Mouse (Mus musculus): ENCODE results near the gene Amdhd1. TPM values are rescaled to one million over a fixed set of nuclear protein-coding genes. Genes with fewer than 3 reads are reported as not detected.
"Not testable (repeated sequence)": the region's sequence is repeated elsewhere in the genome, so short reads cannot be mapped to it uniquely, and the experiment has no call there.

Amdhd1 gene
- total RNA-seq (2021), result not detected
- long read RNA-seq, experiment 1, result 0 reads
- long read RNA-seq, experiment 2, result 0 reads

DNA sequence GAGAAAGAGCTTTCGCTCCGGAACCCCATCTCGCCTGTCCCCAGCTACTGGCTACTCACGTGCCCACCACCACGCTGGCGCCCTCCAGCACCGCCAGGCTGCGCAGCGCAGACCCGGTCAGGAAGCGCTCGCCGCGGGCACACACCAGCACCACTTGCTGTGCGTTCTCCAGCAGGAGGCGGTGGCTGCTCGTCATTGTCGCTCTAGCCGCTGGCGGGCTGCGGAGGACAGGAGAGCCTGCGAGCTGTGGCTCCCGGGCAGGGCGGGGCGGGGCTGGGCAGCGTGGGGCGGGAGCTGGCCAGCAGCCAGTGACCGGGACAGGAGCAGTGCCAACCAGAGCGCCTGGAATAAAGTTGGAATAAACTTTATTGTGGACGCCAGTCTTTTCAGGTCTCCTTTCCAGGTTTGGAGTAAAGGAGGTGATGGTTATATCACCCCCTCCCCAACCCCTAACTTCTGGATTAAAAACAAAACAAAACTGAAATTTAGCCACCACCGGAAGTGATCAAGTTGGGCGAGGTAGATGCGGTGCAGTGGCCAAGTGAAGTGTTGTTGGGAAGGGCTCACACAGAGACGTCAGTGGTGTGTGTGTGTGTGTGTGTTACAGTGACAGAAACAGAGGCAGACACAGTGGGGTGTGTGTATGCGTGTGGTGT lies at the start of gene Amdhd1:
Gene Amdhd1 (minus strand): TSS at position 259 of the 656 bp plus-strand sequence.
- DNase-seq, result peak; percentile 90
- TF ChIP-seq CTCF (IDR thresholded peaks at IDR 0.05), result peak; percentile 67
- Histone ChIP-seq H3K27ac (peak within 1 kb of the TSS; percentile 32; the same call in 1 of the 2 replicates), H3K4me3 (peak within 1 kb of the TSS; percentile 79)
- intact Hi-C loops (cut with DNase I), result loop anchor here (10.0 kb wide), 1 partner anchor 495 kb away; no protein-coding TSS in a partner anchor

DNA sequence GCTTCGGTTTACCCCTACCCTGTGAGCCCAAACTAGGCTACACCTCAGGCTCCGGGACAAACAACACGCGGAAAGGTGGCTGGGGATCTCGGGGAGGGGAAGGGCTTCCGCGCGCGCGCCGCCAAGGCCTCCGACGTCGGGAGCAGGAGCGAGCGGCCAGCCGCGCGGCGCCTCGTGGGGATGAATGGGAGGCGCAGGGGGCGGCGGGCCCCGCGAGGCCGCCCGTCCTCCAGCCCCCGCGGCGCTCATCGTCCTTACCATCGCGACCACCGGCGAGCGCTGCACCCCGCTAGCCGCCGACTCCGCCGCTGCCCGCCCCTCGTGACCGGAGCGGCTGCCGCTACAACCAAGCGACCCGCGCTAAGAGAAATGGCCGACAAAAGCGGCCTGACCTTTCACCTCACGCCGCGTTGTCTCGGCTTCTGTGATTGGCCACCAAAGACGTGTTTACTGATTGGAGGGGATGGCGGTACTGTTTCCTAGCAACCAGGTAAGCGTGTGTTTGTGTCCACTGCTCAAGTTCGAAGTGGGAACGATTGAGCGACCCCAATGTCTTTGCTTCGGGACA lies 49.5 kb upstream of the Amdhd1 start, which contains the start of gene Snrpf:
Gene Snrpf (minus strand): TSS at position 426 of the 568 bp plus-strand sequence.
- intact Hi-C loops (cut with DNase I), result no loop called here
- DNase-seq, result peak; percentile 89
- Histone ChIP-seq H3K4me3 (peak within 1 kb of the TSS; percentile 82), H3K27ac (peak within 1 kb of the TSS; percentile 86)
- no peak for TF ChIP-seq CTCF (IDR thresholded peaks at IDR 0.05)

DNA sequence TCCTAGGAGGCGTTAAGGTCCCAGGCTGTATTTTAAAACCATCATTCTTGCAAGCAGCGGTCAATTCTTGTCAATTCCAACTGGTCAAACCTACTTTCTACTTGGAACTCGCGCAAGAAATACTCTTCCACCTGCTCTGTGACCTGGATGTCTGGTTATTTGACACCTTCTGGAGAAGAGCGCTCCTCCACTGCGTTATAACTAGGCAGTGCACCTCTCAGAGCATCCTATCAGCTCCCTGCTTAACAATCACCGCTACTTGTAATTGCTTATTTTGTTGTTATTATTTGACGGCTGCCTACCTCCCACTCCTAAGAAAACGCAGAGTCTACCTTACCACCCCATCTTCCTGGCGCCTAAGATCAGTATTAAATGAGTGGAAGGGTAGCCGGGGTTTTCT lies 49.0 kb upstream of the Amdhd1 start:
- no peak for DNase-seq
- Histone ChIP-seq H3K4me3 (peak overlapping the region; percentile 82), H3K27ac (peak overlapping the region; percentile 86)
- intact Hi-C loops (cut with DNase I), result no loop called here
- TF ChIP-seq CTCF (IDR thresholded peaks at IDR 0.05), result no peak

DNA sequence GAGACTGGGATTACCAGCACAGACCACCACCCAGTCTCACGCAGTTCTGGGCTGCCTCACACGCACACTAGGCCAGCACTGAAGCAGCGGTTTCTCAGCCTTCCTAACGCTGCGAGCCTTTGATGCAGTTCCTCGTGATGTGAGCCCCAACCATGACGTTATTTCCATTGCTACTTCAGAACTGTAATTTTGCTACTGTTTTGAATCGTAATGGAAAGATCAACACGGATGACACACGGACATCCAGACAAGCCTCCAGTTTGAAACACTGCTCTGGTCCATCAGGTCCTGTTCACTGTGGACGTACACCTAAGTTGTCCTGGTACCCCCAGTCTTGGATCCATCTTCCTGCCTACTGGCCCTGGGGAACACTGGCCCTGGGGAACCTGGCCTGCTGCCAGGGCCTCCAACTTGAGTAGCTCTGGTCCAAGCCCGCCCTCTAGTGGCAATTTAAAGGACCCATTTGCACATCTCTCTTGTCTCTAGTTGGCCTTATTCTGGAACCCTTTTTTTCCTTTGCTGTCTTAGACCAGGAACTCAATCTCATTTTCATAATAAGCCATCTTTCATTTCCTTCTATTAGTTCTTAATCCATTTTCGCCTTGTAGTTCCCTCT lies 37.5 kb upstream of the Amdhd1 start:
- Histone ChIP-seq H3K4me3 (no peak overlapping the region), H3K27ac (no peak overlapping the region)
- intact Hi-C loops (cut with DNase I), result loop anchor here (2.0 kb wide), 1 partner anchor 91 kb away; no protein-coding TSS in a partner anchor
- TF ChIP-seq CTCF (IDR thresholded peaks at IDR 0.05), result peak; percentile 85
- peak; percentile 80 for DNase-seq

DNA sequence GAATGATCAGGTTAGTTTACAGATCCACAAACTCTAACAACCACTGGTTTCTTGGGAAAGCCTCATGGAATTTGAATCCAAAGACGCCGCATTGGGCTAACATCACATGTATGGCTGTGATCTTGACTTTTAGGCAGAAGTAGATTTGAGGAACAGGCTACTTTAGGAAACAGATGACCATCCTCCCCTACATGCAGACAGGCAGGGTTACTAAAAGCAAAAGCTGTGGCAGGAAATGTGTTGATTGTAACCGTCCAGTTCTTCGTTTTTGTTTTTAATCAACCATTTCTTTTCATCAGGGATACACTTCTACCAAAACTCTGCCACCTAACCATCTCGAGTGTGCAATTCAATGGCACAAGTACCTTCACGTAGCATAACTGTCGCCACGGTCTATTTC lies 36.1 kb upstream of the Amdhd1 start:
- TF ChIP-seq CTCF (IDR thresholded peaks at IDR 0.05), result no peak
- Histone ChIP-seq H3K27ac (no peak overlapping the region), H3K4me3 (no peak overlapping the region)
- DNase-seq, result no peak
- intact Hi-C loops (cut with DNase I), result loop anchor here (2.0 kb wide), 1 partner anchor 89 kb away; no protein-coding TSS in a partner anchor

DNA sequence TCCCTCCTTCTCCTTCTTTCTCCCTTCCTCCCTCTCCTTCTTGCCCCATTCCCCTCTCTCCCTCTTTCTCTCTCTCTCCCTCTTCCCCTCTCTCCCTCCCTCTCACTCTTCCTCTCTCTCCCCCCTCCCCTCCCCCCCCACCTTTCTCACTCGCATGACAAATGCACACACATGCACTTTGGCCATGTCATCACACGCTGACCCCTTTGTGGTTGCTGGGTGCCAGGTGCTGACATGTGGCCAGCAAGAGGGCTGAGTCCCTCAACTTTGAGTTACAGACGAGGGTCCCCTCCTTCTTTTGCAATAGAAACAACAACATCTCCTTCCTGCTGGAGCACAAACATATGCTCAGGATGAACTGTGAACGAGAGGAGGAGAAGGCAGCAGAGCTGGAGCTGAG lies 35.1 kb upstream of the Amdhd1 start:
- no peak for DNase-seq
- TF ChIP-seq CTCF (IDR thresholded peaks at IDR 0.05), result no peak
- no peak overlapping the region for H3K4me3 ChIP-seq
- no peak overlapping the region for H3K27ac ChIP-seq
- intact Hi-C loops (cut with DNase I), result no loop called here

DNA sequence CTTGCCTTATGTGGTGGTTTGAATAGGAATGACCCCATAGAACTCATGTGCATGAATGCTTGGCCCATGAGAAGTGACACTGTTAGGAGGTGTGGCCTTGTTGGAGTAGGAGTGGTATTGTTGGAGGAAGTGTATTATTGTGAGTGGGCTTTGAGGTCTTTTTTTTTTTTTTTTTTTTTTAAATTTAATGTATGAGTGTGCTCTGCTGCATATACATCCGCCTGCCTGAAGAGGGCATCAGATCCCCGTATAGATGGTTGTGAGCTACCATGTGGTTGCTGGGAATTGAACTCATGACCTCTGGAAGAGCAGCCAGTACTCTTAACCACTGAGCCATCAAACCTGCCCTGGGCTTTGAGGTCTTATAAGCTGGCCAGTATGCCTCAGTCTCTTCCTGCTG lies 32.4 kb upstream of the Amdhd1 start:
- no peak for DNase-seq
- H3K27ac ChIP-seq, result no peak overlapping the region
- no peak for TF ChIP-seq CTCF (IDR thresholded peaks at IDR 0.05)
- intact Hi-C loops (cut with DNase I), result no loop called here
- no peak overlapping the region for H3K4me3 ChIP-seq

DNA sequence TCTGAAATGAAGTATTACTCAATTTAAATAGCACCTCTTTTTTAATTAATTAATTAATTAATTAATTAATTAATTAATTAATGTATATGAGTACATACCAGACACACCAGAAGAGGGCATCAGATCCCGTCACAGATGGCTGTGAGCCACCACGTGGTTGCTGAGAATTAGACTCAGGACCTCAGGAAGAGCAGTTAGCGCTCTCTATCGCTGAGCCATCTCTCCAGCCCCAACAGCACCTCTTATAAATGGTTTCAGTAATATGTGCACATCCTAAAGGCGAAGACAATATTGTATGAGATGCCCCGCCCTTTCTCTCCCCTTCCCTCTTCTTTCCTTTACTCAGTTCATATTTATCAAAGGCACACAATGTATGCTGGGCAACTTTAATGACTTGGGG lies 28.8 kb upstream of the Amdhd1 start:
- no peak for DNase-seq
- no peak for TF ChIP-seq CTCF (IDR thresholded peaks at IDR 0.05)
- Histone ChIP-seq H3K27ac (no peak overlapping the region), H3K4me3 (no peak overlapping the region)
- intact Hi-C loops (cut with DNase I), result no loop called here

DNA sequence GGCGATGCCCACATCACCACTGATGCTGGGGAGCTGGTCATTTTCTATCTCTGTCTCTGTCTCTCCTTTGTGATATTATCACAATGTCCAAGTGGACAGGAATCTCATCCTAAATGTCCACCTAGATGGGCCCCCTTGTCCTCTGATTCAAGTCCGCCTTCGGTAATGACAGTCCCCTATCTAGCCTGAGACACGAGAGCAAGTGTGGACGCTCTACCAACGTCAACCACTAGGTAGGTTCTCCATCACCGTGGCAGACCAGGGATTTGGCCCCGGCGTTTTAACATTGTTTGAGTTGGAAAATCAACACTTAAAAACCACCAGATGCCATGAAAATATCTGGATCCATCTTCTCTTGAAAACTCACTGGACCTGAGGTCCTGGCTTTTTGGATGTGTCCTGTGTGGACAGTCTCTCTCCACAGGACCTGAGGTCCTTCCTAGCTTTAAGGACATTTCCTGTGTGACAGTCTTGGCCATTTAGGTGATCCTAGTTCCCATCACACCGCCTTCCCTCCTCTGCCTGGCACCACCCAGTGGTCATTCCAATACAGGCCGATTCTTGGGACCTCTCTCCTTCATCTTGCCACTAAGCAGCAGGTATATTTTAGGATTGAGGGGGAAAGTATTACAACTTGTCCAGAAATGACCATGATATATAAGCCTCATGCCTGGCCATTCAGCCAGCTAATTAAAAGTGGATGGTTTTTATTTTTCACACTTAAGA lies 28.2 kb upstream of the Amdhd1 start:
- no peak for TF ChIP-seq CTCF (IDR thresholded peaks at IDR 0.05)
- intact Hi-C loops (cut with DNase I), result no loop called here
- DNase-seq, result no peak
- no peak overlapping the region for H3K4me3 ChIP-seq
- no peak overlapping the region for H3K27ac ChIP-seq

DNA sequence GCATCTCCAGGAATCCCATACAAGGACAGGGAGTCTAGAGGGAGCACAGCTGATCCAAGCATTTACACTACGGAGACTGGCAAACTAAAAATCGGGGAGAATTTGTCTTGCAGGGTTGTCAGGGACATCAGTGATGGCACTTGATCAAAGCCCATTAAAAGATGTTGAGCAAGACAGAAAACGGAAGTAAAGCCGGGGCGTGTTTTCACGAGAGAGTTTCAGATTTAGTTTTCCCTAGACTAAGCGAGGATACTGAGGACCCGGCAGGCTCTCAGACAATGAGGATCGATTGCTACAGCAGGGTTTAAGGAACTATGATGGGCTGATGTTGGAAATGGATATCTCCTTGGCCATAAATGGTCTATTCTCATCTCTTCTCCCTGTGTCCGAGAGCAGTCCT lies 27.2 kb upstream of the Amdhd1 start:
- no peak for DNase-seq
- intact Hi-C loops (cut with DNase I), result no loop called here
- no peak for TF ChIP-seq CTCF (IDR thresholded peaks at IDR 0.05)
- H3K4me3 ChIP-seq, result no peak overlapping the region
- no peak overlapping the region for H3K27ac ChIP-seq

DNA sequence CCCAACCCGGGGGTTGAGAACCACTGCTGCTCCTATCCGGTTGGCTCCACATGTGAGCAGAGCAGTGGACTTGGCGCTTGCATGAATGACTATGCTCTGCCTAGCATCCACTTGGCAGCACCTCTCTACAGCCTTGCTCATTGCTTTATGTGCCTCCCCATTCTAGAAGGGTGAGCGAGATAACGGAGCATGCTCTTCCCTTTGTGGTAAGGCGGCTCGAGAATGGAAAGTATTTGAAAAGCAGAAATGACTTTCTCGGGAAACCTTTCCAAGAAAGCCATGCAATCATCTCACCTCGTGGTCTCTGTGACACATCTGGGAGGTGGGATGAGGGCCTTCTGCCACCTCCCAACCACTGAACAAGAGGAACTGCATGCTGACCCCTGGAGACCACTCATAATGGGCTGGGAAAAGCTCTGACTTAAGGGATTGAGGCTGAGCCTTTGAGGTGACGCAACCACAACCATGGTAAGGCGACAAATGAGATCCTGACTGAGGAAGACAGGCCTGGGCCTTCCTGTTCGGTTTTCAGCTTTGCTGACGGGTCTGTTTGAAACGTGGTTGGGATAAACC lies 24.8 kb upstream of the Amdhd1 start:
- TF ChIP-seq CTCF (IDR thresholded peaks at IDR 0.05), result no peak
- DNase-seq, result no peak
- H3K27ac ChIP-seq, result no peak overlapping the region
- H3K4me3 ChIP-seq, result no peak overlapping the region
- intact Hi-C loops (cut with DNase I), result no loop called here

DNA sequence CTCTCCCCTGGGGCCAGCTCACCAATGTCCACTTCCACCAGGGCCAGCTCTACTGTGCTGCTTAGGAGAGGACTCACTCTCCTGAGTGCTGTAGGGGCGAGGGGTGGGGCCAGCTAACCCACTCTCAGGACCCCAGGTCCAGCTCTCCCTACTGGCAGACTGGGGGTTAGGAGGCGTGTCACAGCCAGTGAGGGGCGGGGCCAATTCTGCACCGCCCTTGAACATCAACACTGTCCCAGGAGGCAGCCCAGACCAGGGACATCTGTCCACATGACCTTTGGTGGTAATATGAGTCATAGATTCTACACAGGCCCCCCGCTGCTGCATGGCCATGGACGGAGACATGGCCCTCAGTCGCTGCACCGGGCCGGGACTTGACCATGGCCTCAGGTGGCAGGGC lies 20.0 kb upstream of the Amdhd1 start:
- no peak for DNase-seq
- Histone ChIP-seq H3K4me3 (no peak overlapping the region), H3K27ac (no peak overlapping the region)
- TF ChIP-seq CTCF (IDR thresholded peaks at IDR 0.05), result no peak
- intact Hi-C loops (cut with DNase I), result no loop called here

DNA sequence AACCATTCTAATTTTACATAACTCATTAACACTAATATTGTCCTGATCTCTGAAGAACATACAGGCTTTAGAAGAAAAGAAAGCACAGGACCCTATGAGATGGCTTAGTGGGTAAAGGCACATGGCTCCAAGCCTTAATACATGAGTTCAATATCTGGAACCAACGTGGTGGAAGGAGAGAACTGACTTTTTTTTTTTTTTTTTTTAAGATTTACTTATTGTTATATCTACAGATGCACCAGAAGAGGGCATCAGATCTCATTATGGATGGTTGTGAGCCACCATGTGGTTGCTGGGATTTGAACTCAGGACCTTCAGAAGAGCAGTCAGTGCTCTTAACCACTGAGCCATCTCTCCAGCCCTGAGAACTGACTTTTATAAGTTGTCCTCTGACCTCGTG lies 18.1 kb upstream of the Amdhd1 start:
- H3K27ac ChIP-seq; DNase-seq; H3K4me3 ChIP-seq; intact Hi-C loops (cut with DNase I): not testable (repeated sequence)

Data from gastrocnemius, adult 2 months (tissue).